Mouse (Mus musculus) granulocyte monocyte progenitor cell, adult 5-6 weeks (primary cell): ENCODE data around the gene Cox7a1. TPM values are rescaled to one million over a fixed set of nuclear protein-coding genes. Genes with fewer than 3 reads are reported as not detected.
"Not testable (repeated sequence)": the region's sequence is repeated elsewhere in the genome, so short reads cannot be mapped to it uniquely, and the experiment has no call there.

ENCODE experiments used
- ATAC-seq: replicated peaks from 2 replicates; pipeline ENCODE4 v1.8.0; 2016; ENCODE audit warnings: mild to moderate bottlenecking, moderate TSS enrichment, inconsistent platforms; ENCODE audit not compliant: poor library complexity, severe bottlenecking
- total RNA-seq, 2 experiments: library from RNA; stranded (forward) in 1 of 2; stranded (reverse) in 1 of 2; fragments of 200-712, 200-1000 nt in 1 of 2; fragments of >200 nt in 1 of 2; fragmentation: Nextera tagmentation in 1 of 2; gene quantifications; 2 replicates each; pipeline ENCODE4 v1.2.3; 2014 to 2017

Gene Cox7a1
- total RNA-seq (2014; fragmentation: Nextera tagmentation) (not detected in 2 replicates), total RNA-seq (2017) (1.5 TPM in 1 of 2 replicates, not detected in the other)

GRCm38 (mm10) chr7:30183879-30184289 is at the start of gene Cox7a1:
Gene Cox7a1 (plus strand): TSS chr7:30184144.
- peak; percentile 93 for ATAC-seq

GRCm38 (mm10) chr7:30136826-30137225 is 47.1 kb upstream of the Cox7a1 start:
- ATAC-seq, result no peak

- ATAC-seq, result no peak
Observed at GRCm38 (mm10) chr7:30143170-30143554, 40.8 kb upstream of the Cox7a1 start.

- ATAC-seq, result peak; percentile 88
Observed at GRCm38 (mm10) chr7:30143555-30144209, 40.3 kb upstream of the Cox7a1 start.

GRCm38 (mm10) chr7:30147011-30147410 is 36.9 kb upstream of the Cox7a1 start:
- ATAC-seq, result no peak

- ATAC-seq, result no peak
Observed at GRCm38 (mm10) chr7:30154040-30154439, 29.9 kb upstream of the Cox7a1 start.

- ATAC-seq, result no peak
Observed at GRCm38 (mm10) chr7:30155507-30155906, 28.4 kb upstream of the Cox7a1 start.

- no peak for ATAC-seq
Observed at GRCm38 (mm10) chr7:30163113-30163512, 20.8 kb upstream of the Cox7a1 start.

GRCm38 (mm10) chr7:30164745-30165144 is 19.2 kb upstream of the Cox7a1 start:
- ATAC-seq, result no peak

GRCm38 (mm10) chr7:30168914-30169582 is 14.9 kb upstream of the Cox7a1 start:
- ATAC-seq, result no peak

- peak; percentile 94 for ATAC-seq
Observed at GRCm38 (mm10) chr7:30169583-30170282, 14.2 kb upstream of the Cox7a1 start, which contains the start of gene Zfp146. Gene Zfp146 (minus strand): TSS chr7:30169750.

- ATAC-seq, result no peak
Observed at GRCm38 (mm10) chr7:30170283-30170951, 13.5 kb upstream of the Cox7a1 start.

- ATAC-seq, result 0 out of 2 replicates have a peak, but pooled peaks have one; percentile 23
Observed at GRCm38 (mm10) chr7:30176474-30176873, 7.5 kb upstream of the Cox7a1 start.

GRCm38 (mm10) chr7:30178256-30178655 is 5.7 kb upstream of the Cox7a1 start:
- ATAC-seq, result no peak

- peak; percentile 67 for ATAC-seq
Observed at GRCm38 (mm10) chr7:30181308-30181707, 2.6 kb upstream of the Cox7a1 start.

GRCm38 (mm10) chr7:30181929-30182328 is 2.0 kb upstream of the Cox7a1 start:
- not testable (repeated sequence) for ATAC-seq

GRCm38 (mm10) chr7:30183189-30183588 is 755 bp upstream of the Cox7a1 start:
- ATAC-seq, result not testable (repeated sequence)

- no peak for ATAC-seq
Observed at GRCm38 (mm10) chr7:30184641-30185348, 851 bp downstream of the Cox7a1 start.

GRCm38 (mm10) chr7:30188344-30189115 is 4.6 kb downstream of the Cox7a1 start:
- no peak for ATAC-seq
